In the genomic region with DNA sequence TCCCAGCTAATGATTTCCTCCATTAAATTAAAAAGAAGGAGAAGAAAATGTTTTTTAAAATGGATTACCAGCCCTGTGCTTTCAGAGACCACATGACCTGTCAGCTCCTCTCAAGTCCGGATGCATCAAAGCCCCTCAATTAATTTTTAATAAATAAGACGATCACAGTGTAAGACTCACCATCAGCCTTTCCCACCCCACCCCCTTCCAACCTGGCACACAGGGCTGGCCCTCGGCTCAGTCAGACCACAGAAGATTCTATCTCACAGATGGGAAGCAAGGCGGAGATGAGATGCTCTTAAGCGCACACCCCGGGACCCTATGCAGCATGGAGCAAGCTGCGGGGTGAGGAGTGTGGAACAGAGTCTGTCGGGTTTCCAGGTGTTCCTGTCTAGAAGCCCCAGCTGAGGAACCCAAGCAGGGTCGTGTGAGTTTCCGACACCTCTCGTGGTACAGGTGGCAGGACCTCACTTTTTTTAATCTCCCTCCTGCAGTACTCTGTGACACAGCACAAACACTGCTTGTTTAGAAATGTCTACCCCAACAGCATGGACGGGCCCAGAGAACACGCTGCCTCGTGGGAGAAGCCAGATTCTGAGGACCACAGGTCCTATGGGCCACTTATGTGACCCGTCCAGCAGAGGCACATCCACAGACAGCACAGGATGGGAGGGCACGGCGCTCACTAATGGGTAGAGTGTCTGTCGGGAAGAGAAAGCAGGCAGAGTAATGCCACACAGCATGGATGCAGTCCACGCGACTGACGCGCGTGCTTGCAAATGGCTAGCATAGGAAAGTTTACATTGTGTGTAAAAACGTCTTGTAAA, we compare ENCODE assay signal across 11 mouse cellular contexts. TPM values are rescaled to one million over a fixed set of nuclear protein-coding genes. Genes with fewer than 3 reads are reported as not detected.
DNase-seq lines count a peak whose midpoint lies in the region; ATAC-seq and TF ChIP-seq lines count a peak whose summit lies in the region.
"Had no signal": no experiment of that assay in that cellular context is flagged by ENCODE, and none has a peak within 500 bp of the region (broad histone marks: within the 10 kb centered on the region; RNA-seq: fewer than 3 reads in every experiment).

No protein-coding gene starts in this region.

- peak overlapping the region; percentile 3; the same call in 1 of the 2 replicates for H3K4me3 ChIP-seq in layer of hippocampus, adult 2 months
- H3K4me3 ChIP-seq in forebrain, embryonic 14.5 days (ENCODE audit: low read depth, low read length) = no peak overlapping the region
- no peak overlapping the region for H3K4me3 ChIP-seq in midbrain, embryonic 14.5 days (replicated peaks; ENCODE audit: low read depth, low read length)
- H3K4me3 ChIP-seq: erythroblast, embryonic 14.5 days; liver, embryonic 15.5 days had no signal

- peak overlapping the region; percentile 13 for H3K9ac ChIP-seq in forebrain, embryonic 14.5 days (ENCODE audit: low read length)
- peak overlapping the region; percentile 39 for H3K9ac ChIP-seq in midbrain, embryonic 14.5 days (replicated peaks; ENCODE audit: low read length)
- H3K9ac ChIP-seq: liver, embryonic 15.5 days had no signal

- H3K4me2 ChIP-seq in forebrain, embryonic 14.5 days (ENCODE audit: low read length) = peak overlapping the region; percentile 12; the same call in 1 of the 2 replicates
- H3K4me2 ChIP-seq in midbrain, embryonic 14.5 days (ENCODE audit: low read length) = peak overlapping the region; percentile 40
- H3K4me2 ChIP-seq: liver, embryonic 15.5 days had no signal

- H3K9me3 ChIP-seq in forebrain, embryonic 14.5 days (replicated peaks; ENCODE audit: control insufficient read depth, low read length) = no peaks in the 10 kb centered on the region
- no peaks in the 10 kb centered on the region for H3K9me3 ChIP-seq in midbrain, embryonic 14.5 days (ENCODE audit: control insufficient read depth, low read length)
- H3K9me3 ChIP-seq: liver, embryonic 15.5 days had no signal

- no peak for TF ChIP-seq CTCF in layer of hippocampus, adult 2 months (conservative IDR thresholded peaks at IDR 0.05)

- H3K4me1 ChIP-seq in forebrain, embryonic 14.5 days (ENCODE audit: control insufficient read depth, insufficient read depth, low read length) = peaks cover 16% of the 10 kb centered on the region
- peaks cover 37% of the 10 kb centered on the region for H3K4me1 ChIP-seq in midbrain, embryonic 14.5 days (ENCODE audit: control insufficient read depth, insufficient read depth, low read length)

- ATAC-seq in forebrain, embryonic 14.5 days = peak; percentile 63
- ATAC-seq in midbrain, embryonic 14.5 days (ENCODE audit: low FRiP score, low TSS enrichment) = peak; percentile 73

- no peak for DNase-seq in layer of hippocampus, adult 2 months (ENCODE audit: low spot score in 2 of 2)
- DNase-seq in layer of hippocampus, postnatal 25 days (ENCODE audit: extremely low spot score in 1 of 2, low spot score in 1 of 2) = no peak
- DNase-seq in forebrain, embryonic 14.5 days (ENCODE audit: low spot score) = peak; percentile 34
- DNase-seq in midbrain, embryonic 14.5 days = peak; percentile 59
- DNase-seq in thymus, postnatal 14 days = peak; percentile 74
- DNase-seq in adrenal gland, postnatal 14 days = no peak
- no peak for DNase-seq in frontal cortex, postnatal 25 days (ENCODE audit: low spot score in 2 of 2)
- DNase-seq: cerebellum, adult 2 months; layer of hippocampus, postnatal 36 days had no signal

- H3K27ac ChIP-seq in layer of hippocampus, adult 2 months = peak overlapping the region; percentile 97
- no peak overlapping the region for H3K27ac ChIP-seq in forebrain, embryonic 14.5 days (ENCODE audit: low read depth, low read length)
- peak overlapping the region; percentile 67 for H3K27ac ChIP-seq in midbrain, embryonic 14.5 days (replicated peaks; ENCODE audit: low read depth, low read length)
- H3K27ac ChIP-seq: liver, embryonic 15.5 days had no signal

- 47% methylated on average over 24 of the region's 24 CpGs for WGBS in forebrain, embryonic 14.5 days
- WGBS in midbrain, embryonic 14.5 days = 66% methylated on average over 24 of the region's 24 CpGs

- no peaks in the 10 kb centered on the region for H3K36me3 ChIP-seq in forebrain, embryonic 14.5 days (ENCODE audit: control insufficient read depth, insufficient read depth, low read length)
- H3K36me3 ChIP-seq in midbrain, embryonic 14.5 days (ENCODE audit: control insufficient read depth, insufficient read depth, low read length) = no peaks in the 10 kb centered on the region
- H3K36me3 ChIP-seq: liver, embryonic 15.5 days had no signal

- H3K27me3 ChIP-seq in forebrain, embryonic 14.5 days (replicated peaks; ENCODE audit: control insufficient read depth, insufficient read depth, low read length) = no peaks in the 10 kb centered on the region
- H3K27me3 ChIP-seq in midbrain, embryonic 14.5 days (ENCODE audit: control insufficient read depth, insufficient read depth, low read length) = no peaks in the 10 kb centered on the region
- H3K27me3 ChIP-seq: liver, embryonic 15.5 days had no signal

RNA-seq across cellular contexts. Expression of gene Pitpnm2, which starts 56.1 kb away (rescaled TPM):
- total RNA-seq in layer of hippocampus, adult 2 months (2021) = 100 to 1,000 TPM; 379 to 394 TPM
- total RNA-seq in layer of hippocampus, postnatal 25 days (2021) = 100 to 1,000 TPM; 255 to 312 TPM
- 8.5 and 12.2 TPM in 2 replicates for polyA plus RNA-seq in forebrain, embryonic 14.5 days (2014; fragmentation: Nextera tagmentation; extraction: Ambion mirVana)
- polyA plus RNA-seq in midbrain, embryonic 14.5 days (2014; fragmentation: Nextera tagmentation; extraction: Ambion mirVana) = 10.7 and 11.6 TPM in 2 replicates
- 48.8 and 51.8 TPM in 2 replicates for total RNA-seq in adrenal gland, postnatal 14 days (2021)

Comparison
In these comparisons a context has a peak if more than half of its experiments do, and no peak if none do; other contexts are left out.
1. DNase-seq: peak in forebrain, embryonic 14.5 days (single experiment), midbrain, embryonic 14.5 days (single experiment) and thymus, postnatal 14 days (single experiment); none in layer of hippocampus, adult 2 months (0 of 2), layer of hippocampus, postnatal 25 days (0 of 2), adrenal gland, postnatal 14 days (single experiment) and frontal cortex, postnatal 25 days (0 of 2).